Mouse (Mus musculus) heart, adult 2 months (tissue): ENCODE results near the gene Amfr.

Experiments used
- CTCF ChIP-seq: fragments of 200-600 bp; IDR thresholded peaks from 2 replicates; pipeline ENCODE4 v1.8.1; 2022; ENCODE audit warnings: antibody characterized with exemption, mild to moderate bottlenecking, moderate library complexity
- EP300 ChIP-seq: fragments of 200-500 bp; IDR thresholded peaks from 2 replicates; pipeline ENCODE4 v1.6.1; 2011; ENCODE audit warnings: low read depth, low read length, control low read depth; ENCODE audit not compliant: insufficient read depth
- POLR2A ChIP-seq: fragments of 200-500 bp; IDR thresholded peaks from 2 replicates; pipeline ENCODE4 v1.6.1; 2011; ENCODE audit warnings: mild to moderate bottlenecking, low read depth, low read length, control low read depth; ENCODE audit not compliant: insufficient read depth

DNA sequence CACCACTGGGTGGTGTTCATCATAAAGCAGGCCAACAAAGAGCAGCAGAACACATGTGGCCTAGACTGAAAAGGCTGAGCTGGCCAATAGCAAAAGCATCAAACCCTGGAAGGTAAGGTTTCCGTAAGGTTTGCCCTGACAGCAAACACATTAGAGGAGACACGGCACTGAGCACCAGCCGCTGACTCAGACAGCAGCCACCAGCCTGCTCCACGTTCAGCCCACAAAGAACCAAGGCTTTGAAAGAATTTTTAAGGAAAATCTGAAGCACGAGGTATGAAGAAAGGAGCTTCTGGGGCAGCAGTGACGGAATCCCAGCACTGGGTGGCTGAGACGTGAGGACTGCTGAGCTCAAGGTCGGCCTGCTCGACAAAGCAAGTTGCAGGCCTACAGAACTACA lies 8.5 kb downstream of the Amfr start:
- TF ChIP-seq EP300: no peak
- TF ChIP-seq POLR2A: no peak
- no peak for TF ChIP-seq CTCF
